Mouse (Mus musculus) ovary, adult 10 weeks (tissue): ENCODE measurements around the gene Fsip1. TPM values are rescaled to one million over a fixed set of nuclear protein-coding genes. Genes with fewer than 3 reads are reported as not detected.

Source experiments
- polyA plus RNA-seq: library from polyadenylated mRNA; stranded (reverse); fragments of 350-450 nt; fragmentation: Illumina TruSeq; extraction: RNeasy Lipid Tissue Mini Kit (QIAGEN cat#74804); gene quantifications from one replicate; pipeline ENCODE4 v1.2.3, GENCODE M21; 2014

Fsip1 gene
- 2.7 TPM for polyA plus RNA-seq

DNA sequence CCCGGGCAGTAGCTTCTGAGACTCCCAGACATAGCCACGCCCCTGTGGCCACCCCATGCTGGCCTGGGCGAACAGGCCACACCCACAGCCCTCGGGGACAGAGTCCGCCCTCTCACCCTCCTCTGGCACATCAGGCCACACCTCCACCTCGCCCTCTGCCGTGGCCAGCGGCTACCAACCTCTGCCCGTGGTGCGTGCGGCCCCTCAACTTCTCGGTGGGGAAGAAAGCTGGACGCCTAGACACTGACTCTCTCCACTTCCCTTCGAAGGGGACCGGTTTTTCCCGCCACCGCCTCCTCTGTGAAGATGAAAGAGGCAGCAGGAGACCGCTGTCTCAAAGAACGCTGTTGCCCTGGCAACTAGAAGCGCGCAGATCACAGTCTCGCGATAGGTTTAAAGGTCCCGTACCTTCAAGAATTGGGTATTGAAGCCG, at the start of gene Fsip1:
TSS of gene Fsip1 (minus strand) at position 346 of the 433 bp plus-strand sequence.

DNA sequence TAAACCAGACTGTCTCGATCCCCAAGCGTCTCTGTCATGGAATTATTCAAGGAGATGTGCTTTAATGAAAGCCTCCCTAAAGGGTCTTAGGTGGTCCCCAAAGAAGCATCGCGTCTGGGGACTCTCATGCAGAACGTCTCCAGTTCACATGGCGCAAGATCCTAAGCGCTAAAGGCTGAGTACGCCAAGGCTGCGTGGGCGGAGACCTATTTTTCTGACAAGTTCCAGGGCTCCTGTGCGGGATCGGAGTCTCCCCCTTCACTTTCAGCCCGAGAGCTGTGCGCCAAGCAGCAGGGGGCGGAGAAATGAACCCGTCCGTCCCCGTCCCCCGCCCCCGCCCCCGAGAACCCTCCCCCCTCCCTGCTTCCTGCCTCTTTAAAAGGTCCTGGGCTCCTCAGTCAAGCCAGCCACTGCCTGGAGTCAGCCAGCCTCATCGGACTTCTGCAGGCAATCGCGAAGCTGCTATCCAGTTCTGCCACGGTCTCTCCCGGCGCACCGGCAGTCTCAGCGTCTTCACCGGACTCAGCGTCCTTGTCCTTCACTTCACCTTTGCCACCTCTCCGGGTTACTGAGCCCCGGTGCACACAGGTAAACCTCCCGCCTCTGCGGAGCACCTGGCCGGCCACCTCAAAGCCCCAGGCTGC, 145.2 kb downstream of the Fsip1 start, which contains the start of gene Thbs1:
TSS of gene Thbs1 (plus strand) at position 389 of the 644 bp plus-strand sequence.

Other genes starting within 250 kb of the Fsip1 start
- 428 TPM for gene Thbs1, start 145.1 kb downstream of the Fsip1 start, polyA plus RNA-seq
- gene Gpr176, start 116.5 kb upstream of the Fsip1 start, polyA plus RNA-seq = 0.23 TPM
- gene Eif2ak4, start 131.7 kb upstream of the Fsip1 start, polyA plus RNA-seq = 10.3 TPM
- gene Srp14, start 222.7 kb upstream of the Fsip1 start, polyA plus RNA-seq = 111 TPM